Mouse (Mus musculus) adrenal gland, adult 8-10 months (tissue): Measurements from ENCODE around the gene Drg1. TPM values are rescaled to one million over a fixed set of nuclear protein-coding genes. Genes with fewer than 3 reads are reported as not detected.

Experiments used
- total RNA-seq, 4 experiments: library from RNA; stranded (reverse); gene quantifications; 2 replicates each; pipeline ENCODE4 v1.2.4; 2022

Drg1 gene
- total RNA-seq, 4 experiments from 2014 or later = 104 to 111 (median 110) TPM

Other genes starting within 250 kb of the Drg1 start
- 100 to 1,000 TPM in 2 of 4 experiments, 10 to 100 TPM in 2; 71.9 to 122 (median 93.1) TPM for gene Sfi1, start 73.0 kb downstream of the Drg1 start, total RNA-seq
- 10 to 100 TPM; 46.4 to 69.5 (median 53.9) TPM for gene Eif4enif1, start 64.0 kb downstream of the Drg1 start, total RNA-seq
- 10 to 100 TPM; 31.9 to 47.9 (median 40.5) TPM for gene Patz1, start 22.5 kb upstream of the Drg1 start, total RNA-seq
- gene Pik3ip1, start 64.0 kb upstream of the Drg1 start, total RNA-seq = 10 to 100 TPM; 17.2 to 28.2 (median 25.1) TPM
- gene Limk2, start 142.8 kb upstream of the Drg1 start, total RNA-seq = 10 to 100 TPM; 19.4 to 36.8 (median 32.2) TPM
- gene Rnf185, start 185.9 kb upstream of the Drg1 start, total RNA-seq = 10 to 100 TPM; 34.8 to 45.3 (median 38.5) TPM
- under 1 TPM; 0.17 to 0.59 (median 0.43) TPM for gene Pla2g3, start 221.9 kb upstream of the Drg1 start, total RNA-seq
- 1 to 10 TPM in 1 of 4 experiments, under 1 TPM in 3; 0.55 to 1.0 (median 0.75) TPM for gene Inpp5j, start 238.4 kb upstream of the Drg1 start, total RNA-seq
- 10 to 100 TPM; 39.2 to 61.9 (median 57.1) TPM for gene Selenom, start 248.3 kb upstream of the Drg1 start, total RNA-seq